Mouse (Mus musculus) neutrophil, adult 5-6 weeks (primary cell): ENCODE data around the gene Ccdc181. TPM values are rescaled to one million over a fixed set of nuclear protein-coding genes. Genes with fewer than 3 reads are reported as not detected.

ENCODE experiments used
- ATAC-seq: fragments of 151-379, 151-347 bp; 2 replicates; pipeline ENCODE4 v1.8.0; 2017; ENCODE audit warnings: mild to moderate bottlenecking, moderate TSS enrichment; ENCODE audit not compliant: insufficient number of reproducible peaks, poor library complexity, low FRiP score, severe bottlenecking; ENCODE audit errors: extremely low read depth
- total RNA-seq: library from RNA; stranded (forward); fragments of 200-1000 nt; gene quantifications from 2 replicates; pipeline ENCODE4 v1.2.3, GENCODE M21; 2017

Gene Ccdc181
- total RNA-seq, 1 experiment from 2014 or later, result 11.3 TPM

- no peak for ATAC-seq
These were observed 48.8 kb downstream of the Ccdc181 start for GRCm38 (mm10) chr1:164324221-164324620.

GRCm38 (mm10) chr1:164324878-164325277 lies 49.5 kb downstream of the Ccdc181 start:
- ATAC-seq, result no peak

- ATAC-seq, result no peak
These were observed 51.3 kb downstream of the Ccdc181 start for GRCm38 (mm10) chr1:164326600-164327155.

GRCm38 (mm10) chr1:164327764-164328163 lies 52.4 kb downstream of the Ccdc181 start:
- ATAC-seq, result no peak

GRCm38 (mm10) chr1:164332559-164332958 lies 57.2 kb downstream of the Ccdc181 start:
- ATAC-seq, result no peak

GRCm38 (mm10) chr1:164335435-164335834 lies 60.0 kb downstream of the Ccdc181 start:
- ATAC-seq, result no peak

- ATAC-seq, result no peak
These were observed 60.5 kb downstream of the Ccdc181 start for GRCm38 (mm10) chr1:164335846-164336245.

Other genes starting within 250 kb of the Ccdc181 start
- 0.37 and 0.70 TPM in 2 replicates for gene Sele, start 227.4 kb upstream of the Ccdc181 start, total RNA-seq
- 1,314 and 1,317 TPM in 2 replicates for gene Sell, start 213.6 kb upstream of the Ccdc181 start, total RNA-seq
- 9.2 and 10.0 TPM in 2 replicates for gene Selp, start 160.3 kb upstream of the Ccdc181 start, total RNA-seq
- 23.7 and 25.5 TPM in 2 replicates for gene F5, start 123.7 kb upstream of the Ccdc181 start, total RNA-seq
- 3.7 and 8.1 TPM in 2 replicates for gene Slc19a2, start 26.5 kb upstream of the Ccdc181 start, total RNA-seq
- gene Nme7, start 28.5 kb downstream of the Ccdc181 start, total RNA-seq, result 21.6 and 23.9 TPM in 2 replicates
- 21.0 and 31.7 TPM in 2 replicates for gene Blzf1, start 31.9 kb downstream of the Ccdc181 start, total RNA-seq
- 14.7 and 16.5 TPM in 2 replicates for gene Atp1b1, start 182.8 kb downstream of the Ccdc181 start, total RNA-seq